Mouse (Mus musculus) limb, embryonic 14.5 days (tissue): ENCODE data around the gene Dpm3. TPM values are rescaled to one million over a fixed set of nuclear protein-coding genes. Genes with fewer than 3 reads are reported as not detected.
"Not testable (repeated sequence)": the region's sequence is repeated elsewhere in the genome, so short reads cannot be mapped to it uniquely, and the experiment has no call there.

Experiments used
- ATAC-seq: fragments of 200-750 bp; cut with Nextera tagmentation; 2 replicates; pipeline ENCODE4 v1.8.0; 2017; ENCODE audit warnings: low read depth, moderate number of reproducible peaks, moderate TSS enrichment; ENCODE audit not compliant: low FRiP score
- DNase-seq: peaks from one replicate; pipeline ENCODE4 v3.0.0-alpha.2; 2015; ENCODE audit warnings: low spot score
- H3K27ac ChIP-seq: fragments of 300-500 bp; sonication (generic); replicated peaks from 2 replicates; pipeline ENCODE4 v1.5.1; 2014; ENCODE audit warnings: low read depth, mild to moderate bottlenecking, low read length, moderate library complexity, mixed read lengths
- H3K27me3 ChIP-seq: fragments of 300-500 bp; sonication (generic); 2 replicates; pipeline ENCODE4 v1.6.1; 2014; ENCODE audit warnings: low read length, mixed read lengths; ENCODE audit not compliant: control insufficient read depth, insufficient read depth
- H3K36me3 ChIP-seq: fragments of 300-500 bp; sonication (generic); 2 replicates; pipeline ENCODE4 v1.6.1; 2014; ENCODE audit warnings: mild to moderate bottlenecking, low read length, moderate library complexity, mixed read lengths; ENCODE audit not compliant: control insufficient read depth, insufficient read depth
- H3K4me1 ChIP-seq: fragments of 300-500 bp; sonication (generic); 2 replicates; pipeline ENCODE4 v1.6.1; 2014; ENCODE audit warnings: antibody characterized with exemption, low read length, mixed read lengths; ENCODE audit not compliant: control insufficient read depth, insufficient read depth
- H3K4me2 ChIP-seq: fragments of 300-500 bp; sonication (generic); replicated peaks from 2 replicates; pipeline ENCODE4 v1.6.1; 2014; ENCODE audit warnings: low read depth, mild to moderate bottlenecking, low read length, moderate library complexity; ENCODE audit not compliant: severe bottlenecking
- H3K4me3 ChIP-seq: fragments of 300-500 bp; sonication (generic); replicated peaks from 2 replicates; pipeline ENCODE4 v1.5.1; 2014; ENCODE audit warnings: low read length
- H3K9ac ChIP-seq: fragments of 300-500 bp; sonication (generic); 2 replicates; pipeline ENCODE4 v1.6.1; 2014; ENCODE audit warnings: mild to moderate bottlenecking, low read depth, low read length, moderate library complexity; ENCODE audit not compliant: severe bottlenecking
- H3K9me3 ChIP-seq: fragments of 300-500 bp; sonication (generic); 2 replicates; pipeline ENCODE4 v1.6.1; 2016; ENCODE audit warnings: low read length; ENCODE audit not compliant: control insufficient read depth
- POLR2A ChIP-seq: fragments of 200-500 bp; IDR thresholded peaks from 2 replicates; pipeline ENCODE4 v1.8.0; 2012; ENCODE audit warnings: inconsistent platforms, mild to moderate bottlenecking, moderate library complexity, borderline replicate concordance; ENCODE audit not compliant: insufficient read depth, insufficient read length; ENCODE audit errors: extremely low read depth
- WGBS: fragments of 180-500 bp; shearing (Covaris S2); extraction: QIAGEN DNeasy Blood & Tissue Kit; methylation state at CpG from one replicate; pipeline ENCODE4 v1.1.7; 2014; 5-methylcytosine and 5-hydroxymethylcytosine counted together
- polyA plus RNA-seq, 2 experiments: library from polyadenylated mRNA; depleted of rRNA in 1 of 2; stranded (reverse) in 1 of 2; unstranded in 1 of 2; fragments of >200 nt; fragmentation: Nextera tagmentation in 1 of 2; extraction: Ambion mirVana in 1 of 2; gene quantifications; 2 replicates each; pipeline versions ENCODE4 v1.2.1 to v1.2.3; 2012 to 2014

Dpm3 gene
- polyA plus RNA-seq, 2 experiments = 173 to 313 TPM

DNA sequence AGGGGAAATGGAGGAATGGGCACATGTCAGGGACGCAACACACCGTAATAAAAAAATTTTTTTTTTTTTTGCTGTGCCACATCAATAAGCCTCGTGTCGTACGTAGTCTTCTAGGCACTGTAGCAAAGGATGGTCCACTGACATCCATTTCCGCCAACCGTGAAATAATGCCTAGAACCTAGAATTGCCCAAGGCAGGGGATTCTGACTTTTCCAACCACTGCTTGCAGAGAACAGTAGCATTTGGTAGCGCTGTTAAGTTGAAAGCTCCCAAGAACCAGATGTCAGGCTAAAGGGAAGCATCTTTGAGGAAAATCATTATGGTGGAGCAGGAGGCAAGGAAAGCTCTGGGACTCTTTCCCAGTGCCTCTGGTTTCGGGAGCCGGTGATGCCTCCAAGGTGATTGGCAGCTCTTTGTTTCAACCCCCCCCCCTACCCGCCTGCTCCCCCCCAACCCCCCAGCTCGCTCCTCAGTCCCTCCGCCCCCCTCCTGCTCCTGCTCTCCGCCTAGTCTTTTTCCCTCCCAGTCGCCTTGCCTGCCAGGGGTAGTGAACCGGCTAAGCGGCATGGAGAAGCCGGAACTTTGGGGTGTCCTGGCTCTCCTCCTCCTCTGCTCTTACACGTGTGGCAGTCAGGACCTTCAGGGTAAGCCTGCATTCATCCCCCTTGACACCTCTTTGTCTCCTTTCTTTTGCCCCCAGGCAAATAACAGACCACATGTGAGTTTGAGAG lies 44.3 kb upstream of the Dpm3 start, which contains the start of gene Thbs3:
Thbs3 (plus strand) TSS at position 500 of the 731 bp plus-strand sequence.
- peak; percentile 66 for DNase-seq
- 3% methylated on average over 17 of the region's 19 CpGs for WGBS
- Histone ChIP-seq H3K4me2 (peak within 1 kb of the TSS; percentile 86), H3K4me3 (peak within 1 kb of the TSS; percentile 85), H3K9me3 (no peaks in the 10 kb centered on the region), H3K4me1 (peaks cover 20% of the 10 kb centered on the region), H3K27me3 (no peaks in the 10 kb centered on the region), H3K27ac (peak within 1 kb of the TSS; percentile 99), H3K36me3 (peaks cover 17% of the 10 kb centered on the region), H3K9ac (peak within 1 kb of the TSS; percentile 90)
- no peak for TF ChIP-seq POLR2A
- ATAC-seq = peak; percentile 5; the same call in 1 of the 2 replicates

- 2% methylated on average over 6 of the region's 6 CpGs for WGBS
These were observed 43.3 kb upstream of the Dpm3 start for GRCm38 (mm10) chr3:89215853-89216252.

GRCm38 (mm10) chr3:89216407-89216806 lies 42.8 kb upstream of the Dpm3 start:
- not testable (repeated sequence) for H3K9ac ChIP-seq, H3K9me3 ChIP-seq, H3K4me3 ChIP-seq, DNase-seq, H3K27ac ChIP-seq, H3K27me3 ChIP-seq, ATAC-seq
- WGBS = 71% methylated on average over 7 of the region's 7 CpGs
- peaks cover 16% of the 10 kb centered on the region; the same call in 1 of the 2 replicates for H3K36me3 ChIP-seq
- H3K4me2 ChIP-seq = peak overlapping the region; percentile 86
- H3K4me1 ChIP-seq = peaks cover 20% of the 10 kb centered on the region

More at GRCm38 (mm10) chr3:89215853-89216252, 43.3 kb upstream of the Dpm3 start:
- peak overlapping the region; percentile 90; the same call in 1 of the 2 replicates for H3K9ac ChIP-seq
- ATAC-seq (peak; percentile 20; the same call in 1 of the 2 replicates), DNase-seq (peak; percentile 93)
- peak overlapping the region; percentile 86 for H3K4me2 ChIP-seq
- H3K27me3 ChIP-seq = no peaks in the 10 kb centered on the region
- peaks cover 12% of the 10 kb centered on the region; the same call in 1 of the 2 replicates for H3K36me3 ChIP-seq
- H3K4me3 ChIP-seq = peak overlapping the region; percentile 85
- H3K4me1 ChIP-seq = peaks cover 20% of the 10 kb centered on the region
- H3K9me3 ChIP-seq = no peaks in the 10 kb centered on the region
- no peak for TF ChIP-seq POLR2A
- H3K27ac ChIP-seq = peak overlapping the region; percentile 99; the same call in 1 of the 2 replicates

DNA sequence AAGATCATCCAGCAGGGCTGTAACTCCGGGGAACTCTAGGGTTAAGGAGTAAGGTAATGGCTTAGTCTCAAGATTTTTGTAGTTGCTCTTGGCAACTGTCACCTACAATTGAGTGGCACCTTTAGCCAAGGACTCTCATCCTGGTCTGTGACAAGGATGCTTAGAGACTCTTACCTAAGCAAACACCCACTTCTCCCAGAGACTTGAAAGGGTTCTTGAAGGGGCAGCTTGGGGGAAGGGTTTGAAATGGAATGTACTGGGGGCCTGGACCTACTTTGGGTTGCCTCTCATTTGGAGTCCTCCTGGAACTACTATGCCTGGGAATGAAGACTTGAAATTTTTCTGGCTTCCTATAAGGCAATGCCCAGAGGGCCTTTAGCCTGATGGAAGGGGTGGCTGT lies 40.9 kb upstream of the Dpm3 start:
- no peak overlapping the region for H3K27ac ChIP-seq
- TF ChIP-seq POLR2A = no peak
- H3K4me1 ChIP-seq = peaks cover 14% of the 10 kb centered on the region
- no peak overlapping the region for H3K4me2 ChIP-seq
- H3K36me3 ChIP-seq = peaks cover 26% of the 10 kb centered on the region
- no peaks in the 10 kb centered on the region for H3K27me3 ChIP-seq
- DNase-seq = no peak
- ATAC-seq = no peak
- H3K9me3 ChIP-seq = no peaks in the 10 kb centered on the region
- 92% methylated on average over 1 of the region's 1 CpGs for WGBS
- no peak overlapping the region for H3K4me3 ChIP-seq
- H3K9ac ChIP-seq = no peak overlapping the region

GRCm38 (mm10) chr3:89219546-89219945 lies 39.6 kb upstream of the Dpm3 start:
- H3K9ac ChIP-seq = 0 out of 2 replicates have a peak overlapping the region, but pooled peaks have one; percentile 7
- DNase-seq = no peak
- ATAC-seq = no peak

More at GRCm38 (mm10) chr3:89219546-89219945, 39.6 kb upstream of the Dpm3 start:
- Histone ChIP-seq H3K27me3 (no peaks in the 10 kb centered on the region), H3K9me3 (no peaks in the 10 kb centered on the region), H3K36me3 (peaks cover 31% of the 10 kb centered on the region), H3K27ac (no peak overlapping the region), H3K4me2 (no peak overlapping the region), H3K4me3 (no peak overlapping the region), H3K4me1 (peaks cover 13% of the 10 kb centered on the region)
- 42% methylated on average over 8 of the region's 8 CpGs for WGBS
- no peak for TF ChIP-seq POLR2A
